Mouse (Mus musculus) frontal cortex, postnatal 36 days (tissue): ENCODE data around the gene Hils1.

Source experiments
- DNase-seq, 2 experiments: peaks; one replicate each; pipeline ENCODE4 v3.0.0; 2022; ENCODE audit warnings: low spot score in 2 of 2

Hils1 gene

DNA sequence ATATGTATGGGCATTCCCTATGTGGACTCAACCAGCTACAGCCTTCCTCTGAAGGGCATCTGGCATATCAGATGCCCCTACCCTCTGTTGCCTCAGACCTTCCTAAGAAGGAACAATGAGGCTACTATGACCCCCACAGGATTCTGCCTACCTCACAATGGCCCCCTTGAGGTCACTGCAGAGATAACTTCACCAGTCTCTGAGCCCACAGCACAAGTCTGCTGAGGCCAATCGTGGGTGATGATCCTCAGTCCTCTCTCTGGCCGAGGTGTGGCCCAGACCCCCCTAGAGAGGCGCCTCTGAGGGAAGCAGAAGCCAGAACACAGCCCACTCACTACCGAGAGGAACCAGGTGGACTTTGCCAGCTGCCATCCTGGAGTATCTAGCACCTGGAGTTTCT is at the start of gene Hils1:
TSS of gene Hils1 (plus strand) at position 175 of the 400 bp plus-strand sequence.
- DNase-seq: no peak

DNA sequence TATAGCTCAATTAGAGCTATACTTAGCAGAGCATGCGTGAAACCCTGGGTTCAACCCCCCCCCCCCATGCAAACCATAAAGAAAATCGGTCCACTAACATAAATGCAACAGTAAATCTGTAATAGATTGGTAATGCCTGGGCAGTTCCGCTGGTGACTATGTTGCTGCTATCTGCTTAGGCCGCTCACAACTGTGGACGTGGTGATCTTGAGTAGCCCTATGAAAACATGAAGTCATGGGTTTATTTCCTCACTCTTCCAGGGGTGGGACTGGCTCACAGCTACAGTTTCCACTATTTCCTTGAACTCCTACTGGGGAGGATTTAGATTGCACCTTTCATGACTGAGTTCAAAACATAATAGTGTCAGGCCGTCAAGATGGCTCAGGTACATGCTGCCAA is 49.7 kb upstream of the Hils1 start:
- DNase-seq: no peak

DNA sequence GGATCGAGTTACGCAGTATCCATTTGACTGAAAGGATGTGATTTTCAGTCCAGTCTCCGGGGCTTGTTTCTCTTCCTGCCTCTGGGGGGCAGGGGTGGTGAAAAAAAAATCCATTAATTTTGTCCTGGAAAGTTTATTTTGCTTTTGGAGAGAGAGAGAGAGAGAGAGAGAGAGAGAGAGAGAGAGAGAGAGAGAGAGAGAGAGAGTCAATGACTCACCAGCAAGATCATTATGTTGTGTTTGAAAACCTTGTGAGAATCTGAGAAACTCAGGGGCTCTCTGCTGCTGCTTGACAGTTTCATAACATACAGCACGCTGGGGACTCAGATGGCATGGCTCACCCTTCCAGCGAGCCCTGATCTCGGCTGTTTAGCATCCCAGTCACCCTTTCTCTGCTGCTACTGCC is 46.4 kb upstream of the Hils1 start:
- no peak for DNase-seq

DNA sequence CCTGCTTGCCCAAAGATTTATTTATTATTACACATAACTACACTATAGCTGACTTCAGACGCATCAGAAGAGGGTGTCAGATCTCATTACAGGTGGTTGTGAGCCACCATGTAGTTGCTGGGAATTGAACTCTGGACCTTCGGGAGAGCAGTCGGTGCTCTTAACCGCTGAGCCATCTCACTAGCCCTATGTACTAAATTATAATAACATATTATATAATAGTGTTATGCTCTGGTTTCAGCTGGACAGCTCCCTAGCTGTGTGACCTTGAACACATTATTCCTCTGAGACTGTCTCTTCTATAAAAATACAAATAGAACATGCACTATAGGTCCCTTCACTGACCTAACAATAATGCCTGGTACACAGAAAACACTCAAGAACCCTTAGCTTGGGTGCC is 42.4 kb upstream of the Hils1 start:
- DNase-seq: no peak

DNA sequence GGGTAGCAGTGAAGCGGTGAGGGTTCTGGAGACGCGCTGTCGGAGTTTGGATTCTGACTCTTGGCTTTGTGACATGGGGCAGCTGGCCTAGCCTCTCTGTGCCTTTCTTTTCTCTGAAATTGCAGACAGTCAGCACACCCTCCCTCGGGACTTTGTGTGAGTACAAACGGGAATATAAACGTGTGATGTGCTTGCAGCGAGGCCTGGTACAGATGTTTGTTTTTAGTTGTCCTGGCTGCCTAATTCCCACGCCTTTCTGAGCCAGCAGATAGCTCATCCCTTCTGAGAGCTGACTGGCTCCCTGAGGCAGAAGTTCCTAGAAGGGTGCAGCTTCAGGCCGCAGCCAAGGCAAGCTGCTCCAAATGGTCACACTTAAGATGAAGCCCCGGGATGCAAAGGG is 41.0 kb upstream of the Hils1 start:
- no peak for DNase-seq

DNA sequence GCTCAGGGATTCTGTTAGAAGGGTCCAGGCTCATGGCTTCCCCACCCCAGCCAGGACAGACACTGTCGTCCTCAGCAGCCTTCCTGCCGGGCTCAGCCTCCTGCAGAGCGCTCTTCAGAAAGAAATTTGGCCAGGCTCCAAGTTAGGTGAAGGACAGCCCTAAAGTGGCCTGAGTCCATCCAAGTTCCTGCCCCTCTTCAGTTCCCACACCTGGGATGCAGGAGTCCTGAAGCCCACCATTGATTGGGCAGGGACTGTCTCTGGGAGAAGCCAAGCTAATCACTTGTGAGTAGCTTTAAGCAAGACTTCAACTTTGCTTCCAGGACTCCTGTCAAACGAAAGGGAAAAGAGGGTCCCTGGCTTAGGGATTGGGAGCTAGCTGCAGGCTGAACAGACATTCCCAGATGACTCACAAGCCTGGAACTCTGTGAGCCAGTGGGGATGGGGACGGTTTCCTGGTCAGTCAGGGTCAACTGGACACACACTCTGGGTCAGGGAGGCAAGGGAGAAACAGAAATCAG is 39.6 kb upstream of the Hils1 start:
- no peak for DNase-seq

DNA sequence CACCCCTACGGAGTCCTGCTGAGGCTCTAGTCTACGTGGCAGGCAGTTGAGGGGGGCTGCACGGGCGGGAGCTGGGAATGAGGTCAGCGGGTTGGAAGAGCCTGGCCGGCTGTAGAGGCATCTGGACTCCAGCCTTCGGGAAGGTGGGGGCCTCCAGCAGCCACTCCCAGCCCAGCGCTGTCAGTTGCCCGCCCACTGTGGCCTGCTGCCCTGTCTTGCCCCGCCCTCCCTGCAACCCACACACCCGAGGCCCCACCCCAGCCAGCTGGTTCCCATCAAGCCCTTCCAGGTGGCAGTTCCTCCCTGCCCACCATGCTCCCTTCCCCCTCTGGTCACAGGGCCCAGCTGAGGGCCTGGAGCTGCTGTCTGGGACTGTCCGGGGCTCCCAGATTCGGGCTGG is 38.6 kb upstream of the Hils1 start:
- DNase-seq: no peak

DNA sequence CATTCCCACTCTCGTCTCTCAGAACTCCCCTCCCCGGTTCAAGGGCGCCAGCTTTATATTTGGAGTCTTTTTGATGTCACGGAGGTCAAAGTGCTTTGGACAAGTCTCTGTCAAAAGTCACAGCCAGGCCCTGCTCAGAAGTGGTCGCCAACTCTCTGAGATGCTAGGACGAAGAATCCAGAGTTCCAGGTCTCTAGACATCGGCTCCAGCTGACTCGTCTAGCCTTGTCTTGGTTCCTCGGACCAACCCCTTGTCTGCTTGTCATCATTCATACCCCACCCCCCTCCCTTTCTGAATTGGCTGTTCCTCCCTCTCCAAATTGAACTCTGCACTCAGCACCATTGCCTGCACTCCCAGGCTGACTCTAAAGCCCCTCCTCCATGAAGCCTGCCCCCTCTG is 37.8 kb upstream of the Hils1 start:
- DNase-seq: no peak

DNA sequence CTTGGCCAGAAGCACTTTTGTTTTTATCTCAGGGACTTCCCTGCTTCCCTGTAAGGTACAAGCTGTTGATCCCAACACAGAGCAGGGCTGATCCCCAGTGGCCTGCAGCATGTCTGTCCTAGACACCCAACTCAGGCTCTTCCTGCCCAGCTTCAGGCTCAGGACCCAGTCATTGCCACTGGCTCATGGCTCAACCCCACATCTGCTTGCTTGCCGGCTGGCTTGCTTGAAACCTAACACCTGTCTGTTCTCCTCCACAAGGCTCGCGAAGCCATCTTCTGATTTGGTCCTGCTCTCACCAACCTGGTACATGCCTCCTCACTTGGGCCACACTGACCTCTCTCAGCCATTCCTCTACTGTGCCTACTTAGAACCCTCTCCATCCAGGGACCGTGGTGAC is 37.2 kb upstream of the Hils1 start:
- no peak for DNase-seq

DNA sequence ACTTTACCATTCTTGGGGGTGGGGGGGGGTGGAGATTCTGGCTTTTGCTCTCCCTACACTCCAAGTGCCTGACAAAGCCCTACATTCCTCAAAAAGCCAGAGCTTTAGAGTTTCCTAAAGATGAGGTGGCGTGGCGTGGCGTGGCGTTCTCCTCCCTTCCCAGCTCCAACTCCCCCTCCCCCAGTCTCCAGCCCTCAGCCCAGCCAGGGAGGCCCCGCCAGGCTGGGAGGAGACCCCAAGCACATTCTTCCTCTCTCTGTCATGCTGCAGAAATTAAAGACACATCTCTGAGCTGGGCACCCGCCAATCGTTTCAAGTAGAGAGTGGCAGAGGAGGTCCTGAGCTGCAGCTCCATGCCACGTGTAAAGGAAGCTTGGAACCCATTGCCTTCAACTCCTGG is 33.8 kb upstream of the Hils1 start:
- no peak for DNase-seq

DNA sequence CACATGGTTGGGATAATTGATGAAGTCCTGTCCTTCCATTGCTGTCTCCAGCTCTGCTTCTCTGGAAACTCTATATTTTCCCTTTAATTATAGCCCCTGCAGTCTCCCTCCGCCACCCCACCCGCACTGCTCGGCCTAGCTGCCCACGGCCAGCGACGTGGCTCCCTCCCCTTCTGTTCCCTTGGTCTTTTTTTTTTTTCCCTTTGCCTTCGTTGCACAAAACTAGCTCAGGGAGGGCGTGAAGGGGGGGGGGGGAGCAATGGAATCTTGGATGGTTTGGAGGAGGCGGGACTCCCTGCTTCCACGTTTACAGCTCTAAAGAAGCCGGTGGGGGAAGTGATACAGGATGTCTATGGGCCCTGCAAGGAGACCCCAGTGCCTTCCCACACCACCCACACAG is 32.9 kb upstream of the Hils1 start:
- no peak for DNase-seq

DNA sequence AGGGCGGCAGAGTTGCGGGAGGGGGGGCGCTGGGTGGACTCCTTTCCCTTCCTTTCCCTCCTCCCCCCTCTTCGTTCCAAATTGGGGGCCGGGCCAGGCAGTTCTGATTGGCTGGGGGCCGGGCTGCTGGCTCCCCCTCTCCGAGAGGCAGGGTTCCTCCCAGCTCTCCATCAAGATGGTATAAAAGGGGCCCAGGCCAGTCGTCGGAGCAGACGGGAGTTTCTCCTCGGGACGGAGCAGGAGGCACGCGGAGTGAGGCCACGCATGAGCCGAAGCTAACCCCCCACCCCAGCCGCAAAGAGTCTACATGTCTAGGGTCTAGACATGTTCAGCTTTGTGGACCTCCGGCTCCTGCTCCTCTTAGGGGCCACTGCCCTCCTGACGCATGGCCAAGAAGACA is 31.3 kb upstream of the Hils1 start, which contains the start of gene Col1a1:
TSS of gene Col1a1 (plus strand) at position 180 of the 400 bp plus-strand sequence.
- DNase-seq: no peak

DNA sequence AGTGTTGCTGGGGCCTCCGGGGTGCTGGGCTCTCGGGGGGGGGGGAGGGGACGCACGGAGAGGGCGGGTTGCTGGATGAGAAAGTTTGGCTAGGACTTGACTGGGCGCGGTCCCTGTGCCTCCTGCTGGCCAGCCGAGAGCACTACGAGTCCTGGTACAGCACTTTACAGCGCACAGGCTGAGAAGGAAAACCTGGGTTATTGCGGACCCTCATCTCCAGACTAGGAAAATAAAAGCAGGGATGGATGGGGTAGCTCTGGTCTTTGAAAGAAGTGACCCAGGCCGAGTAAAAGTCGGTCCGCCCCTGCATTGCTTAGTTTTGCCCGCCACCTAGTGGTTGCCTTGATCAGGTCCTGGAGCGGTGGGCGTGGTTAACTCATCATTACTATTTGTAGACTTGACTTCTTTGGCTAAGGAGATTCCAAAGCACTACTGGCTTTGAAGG is 30.5 kb upstream of the Hils1 start:
- peak; percentile 86 to 90 for DNase-seq

DNA sequence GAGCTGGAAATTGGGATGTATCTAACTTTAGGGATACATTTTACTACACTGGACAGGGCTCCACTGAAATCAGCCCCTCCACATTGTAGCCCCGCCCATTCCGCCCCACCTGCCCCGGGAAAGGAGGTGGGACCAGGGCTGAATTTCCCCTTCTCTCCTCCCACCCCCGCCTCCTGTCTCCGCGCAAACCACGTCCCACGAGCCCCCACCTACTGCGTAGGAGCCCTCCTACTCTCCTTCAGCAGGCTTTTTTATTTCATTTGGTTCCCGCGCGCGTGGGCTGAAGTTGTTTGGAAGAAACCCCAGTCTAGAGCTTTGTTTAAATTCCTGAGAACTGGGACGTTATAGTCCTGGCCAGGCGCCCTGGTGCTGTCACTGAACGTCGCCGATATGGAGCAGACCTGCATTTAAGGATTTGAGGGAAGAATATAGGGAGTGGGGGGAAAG is 30.0 kb upstream of the Hils1 start:
- DNase-seq: peak; percentile 74 to 76

DNA sequence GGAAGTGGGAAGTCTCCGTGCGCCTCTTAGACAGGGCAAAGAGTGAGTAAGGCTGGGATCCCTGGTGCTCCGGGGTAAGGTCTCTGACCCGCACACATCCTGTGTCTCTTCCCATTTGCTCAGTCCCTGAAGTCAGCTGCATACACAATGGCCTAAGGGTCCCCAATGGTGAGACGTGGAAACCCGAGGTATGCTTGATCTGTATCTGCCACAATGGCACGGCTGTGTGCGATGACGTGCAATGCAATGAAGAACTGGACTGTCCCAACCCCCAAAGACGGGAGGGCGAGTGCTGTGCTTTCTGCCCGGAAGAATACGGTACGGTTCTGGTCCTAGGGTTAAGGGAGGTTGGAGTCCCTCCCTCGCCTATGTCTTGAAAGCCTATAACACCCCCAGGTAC is 29.6 kb upstream of the Hils1 start:
- no peak for DNase-seq

DNA sequence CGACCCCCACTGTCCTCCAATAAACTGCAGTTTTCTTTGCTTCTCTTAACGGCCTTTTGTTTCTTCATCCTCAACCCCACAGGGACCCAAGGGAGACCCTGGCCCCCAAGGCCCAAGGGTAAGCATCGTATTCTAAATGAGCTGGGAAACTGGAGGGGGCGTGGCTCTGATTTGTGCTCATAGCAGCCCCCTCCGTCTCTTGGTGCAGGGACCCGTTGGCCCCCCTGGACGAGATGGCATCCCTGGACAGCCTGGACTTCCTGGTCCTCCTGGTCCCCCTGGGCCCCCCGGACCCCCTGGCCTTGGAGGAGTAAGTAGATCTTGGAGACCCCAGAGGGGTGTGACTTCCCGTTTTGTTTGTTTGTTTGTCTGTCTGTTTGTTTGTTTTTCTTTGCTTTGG is 29.1 kb upstream of the Hils1 start:
- no peak for DNase-seq

DNA sequence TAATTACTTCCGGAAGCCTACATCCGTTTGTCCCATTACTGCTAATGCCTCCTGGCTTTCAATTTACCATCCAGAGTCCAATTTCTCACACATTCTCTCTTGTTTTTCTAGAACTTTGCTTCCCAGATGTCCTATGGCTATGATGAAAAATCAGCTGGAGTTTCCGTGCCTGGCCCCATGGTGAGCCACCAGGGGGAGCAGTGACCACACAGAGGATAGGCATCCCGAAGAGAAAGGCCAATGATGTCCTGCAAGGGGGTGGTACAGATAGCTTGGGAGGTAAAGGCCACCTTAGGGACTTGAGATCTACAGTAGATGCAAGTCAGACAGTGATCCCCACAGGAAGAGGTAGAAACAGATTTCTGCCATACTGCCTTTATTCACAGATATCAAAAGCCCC is 28.1 kb upstream of the Hils1 start:
- DNase-seq: peak; percentile 68 to 81

DNA sequence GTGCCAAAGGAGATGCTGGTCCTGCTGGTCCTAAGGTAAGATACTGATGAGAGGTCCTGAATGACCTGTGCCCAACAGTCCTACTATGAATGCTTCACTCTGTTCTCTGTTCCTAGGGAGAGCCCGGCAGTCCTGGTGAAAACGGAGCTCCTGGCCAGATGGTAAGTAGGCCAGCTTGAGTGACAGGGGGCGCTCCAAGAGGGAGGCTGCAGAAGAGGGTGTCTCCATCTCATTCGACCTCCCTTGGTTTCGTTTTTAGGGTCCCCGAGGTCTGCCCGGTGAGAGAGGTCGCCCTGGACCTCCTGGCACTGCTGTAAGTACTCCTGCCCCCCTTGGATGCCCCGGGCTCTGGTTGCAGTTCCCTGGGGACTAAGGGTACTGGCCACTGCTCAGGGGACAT is 26.3 kb upstream of the Hils1 start:
- DNase-seq: no peak

DNA sequence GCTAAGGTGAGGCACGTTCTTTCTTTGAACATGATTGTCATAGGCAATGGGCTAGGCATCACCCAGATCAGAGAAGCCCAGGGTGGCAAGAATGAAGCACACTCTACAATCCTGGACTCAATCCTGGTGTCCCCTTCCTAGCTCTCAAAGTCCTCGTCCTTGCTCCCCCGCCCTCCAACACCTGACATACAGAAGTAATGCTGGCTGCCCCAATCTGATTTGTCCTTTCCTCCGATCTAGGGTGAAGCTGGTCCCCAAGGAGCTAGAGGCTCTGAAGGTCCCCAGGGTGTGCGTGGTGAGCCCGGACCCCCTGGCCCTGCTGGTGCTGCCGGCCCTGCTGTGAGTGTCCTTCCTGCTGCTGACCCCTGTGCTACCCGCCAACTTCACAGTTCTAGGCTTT is 25.6 kb upstream of the Hils1 start:
- DNase-seq: no peak

DNA sequence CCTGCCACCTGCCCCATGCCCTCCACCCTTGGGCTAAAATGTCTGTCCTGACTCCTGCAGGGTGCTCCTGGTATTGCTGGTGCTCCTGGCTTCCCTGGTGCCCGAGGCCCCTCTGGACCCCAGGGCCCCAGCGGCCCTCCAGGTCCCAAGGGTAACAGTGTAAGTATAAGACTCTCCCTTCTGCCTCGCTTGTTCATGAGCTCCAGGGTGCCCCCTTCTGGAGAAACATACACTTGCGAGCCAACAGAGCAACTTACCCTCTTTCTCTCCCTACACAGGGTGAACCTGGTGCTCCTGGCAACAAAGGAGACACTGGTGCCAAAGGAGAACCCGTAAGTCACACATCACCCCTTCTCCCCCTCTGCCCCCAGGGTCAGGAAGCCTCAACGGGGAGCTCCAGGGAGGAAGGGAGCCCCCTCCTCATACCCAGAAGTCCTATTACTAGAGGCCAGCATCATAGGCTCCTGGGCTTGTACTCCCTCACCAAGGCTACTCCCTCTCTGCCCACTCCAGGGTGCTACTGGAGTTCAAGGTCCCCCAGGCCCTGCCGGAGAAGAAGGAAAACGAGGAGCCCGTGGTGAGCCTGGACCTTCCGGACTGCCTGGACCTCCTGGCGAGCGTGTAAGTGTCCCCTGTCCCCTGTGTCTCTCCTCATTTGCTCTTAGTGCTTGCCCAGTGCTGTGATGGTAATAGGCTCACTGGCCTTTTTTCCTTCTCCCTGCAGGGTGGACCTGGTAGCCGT is 24.9 kb upstream of the Hils1 start:
- DNase-seq: peak; percentile 36 to 41

DNA sequence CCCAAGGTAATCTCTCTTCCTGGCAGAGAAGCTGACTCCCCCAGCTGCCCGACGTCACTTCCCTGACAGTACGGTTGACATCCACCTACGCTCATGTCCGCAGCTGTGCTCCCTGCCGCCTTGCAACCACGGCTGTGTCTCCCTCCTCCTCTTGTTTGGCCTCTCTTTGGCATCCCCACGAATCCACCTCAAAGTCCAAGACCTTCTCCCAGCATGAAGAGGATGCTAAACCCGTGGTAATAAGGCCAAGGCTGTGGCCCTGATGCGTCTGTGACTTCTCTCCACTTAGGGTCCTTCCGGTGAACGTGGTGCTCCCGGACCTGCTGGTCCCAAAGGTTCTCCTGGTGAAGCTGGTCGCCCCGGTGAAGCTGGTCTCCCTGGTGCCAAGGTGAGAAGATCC is 24.3 kb upstream of the Hils1 start:
- DNase-seq: no peak

DNA sequence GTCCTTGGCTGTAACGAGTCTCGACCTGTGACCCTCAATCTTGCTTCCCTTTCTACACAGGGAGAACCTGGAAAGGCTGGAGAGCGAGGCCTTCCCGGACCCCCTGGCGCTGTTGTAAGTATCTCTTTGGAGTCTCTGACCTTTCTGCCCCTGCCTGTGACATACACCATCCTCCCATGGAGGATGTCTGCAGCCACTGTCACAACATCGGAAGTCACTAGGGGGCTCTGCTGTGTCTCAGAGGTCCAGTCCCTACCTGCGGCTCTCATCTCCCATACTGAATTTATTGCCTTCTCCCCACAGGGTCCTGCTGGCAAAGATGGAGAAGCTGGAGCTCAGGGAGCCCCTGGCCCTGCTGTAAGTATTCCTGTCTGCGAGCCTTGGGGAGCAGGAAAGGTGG is 23.1 kb upstream of the Hils1 start:
- DNase-seq: no peak

DNA sequence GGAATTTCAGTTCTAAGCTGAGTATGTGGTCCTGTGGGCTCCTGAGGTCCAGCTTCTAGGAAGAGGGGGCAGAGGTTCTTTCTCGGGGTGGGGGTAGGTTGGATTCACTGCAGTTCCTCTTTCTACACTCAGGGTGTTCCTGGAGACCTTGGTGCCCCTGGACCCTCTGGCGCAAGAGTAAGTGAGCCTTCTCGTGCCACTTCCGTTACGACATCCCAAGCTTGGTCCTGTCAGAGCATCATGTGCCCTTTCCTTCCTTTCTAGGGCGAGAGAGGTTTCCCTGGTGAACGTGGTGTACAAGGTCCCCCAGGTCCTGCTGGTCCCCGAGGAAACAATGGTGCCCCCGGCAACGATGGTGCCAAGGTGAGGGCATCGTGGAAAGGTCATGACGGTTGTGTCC is 22.2 kb upstream of the Hils1 start:
- no peak for DNase-seq

DNA sequence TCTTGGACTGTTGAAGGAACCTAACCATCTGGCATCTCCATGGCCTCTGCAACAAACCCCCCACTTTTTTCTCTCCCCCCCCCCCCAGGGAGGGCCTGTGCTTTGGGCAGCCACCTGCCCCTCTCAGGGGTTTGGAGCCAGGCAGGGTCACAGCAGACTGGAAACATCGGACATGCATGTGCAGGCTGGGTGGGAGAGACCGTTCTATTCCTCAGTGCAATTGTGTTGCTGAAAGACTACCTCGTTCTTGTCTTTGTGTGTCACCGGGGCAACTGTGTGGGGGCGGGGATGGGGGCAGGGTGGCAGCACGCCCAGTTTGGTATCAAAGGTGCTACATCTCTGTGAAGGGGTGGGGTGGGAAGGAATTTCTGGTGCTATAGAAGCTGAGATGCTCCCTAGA is 15.2 kb upstream of the Hils1 start:
- DNase-seq: no peak
